Mouse (Mus musculus): ENCODE data around the gene Dlx1. TPM values are rescaled to one million over a fixed set of nuclear protein-coding genes. Genes with fewer than 3 reads are reported as not detected.

The Dlx1 gene
- polyA plus RNA-seq, 1 experiment from 2014 or later, result 155 TPM

Other genes starting within 250 kb of the Dlx1 start
- 67.2 and 80.6 TPM in 2 replicates for gene Slc25a12, start 160.4 kb upstream of the Dlx1 start, polyA plus RNA-seq (2014; fragmentation: Nextera tagmentation; extraction: Ambion mirVana)
- gene Hat1, start 139.2 kb upstream of the Dlx1 start, polyA plus RNA-seq (2014; fragmentation: Nextera tagmentation; extraction: Ambion mirVana), result 89.0 and 96.6 TPM in 2 replicates
- gene Metap1d, start 74.8 kb upstream of the Dlx1 start, polyA plus RNA-seq (2014; fragmentation: Nextera tagmentation; extraction: Ambion mirVana), result 39.9 and 43.3 TPM in 2 replicates
- 44.8 and 51.2 TPM in 2 replicates for gene Dlx2, start 18.6 kb downstream of the Dlx1 start, polyA plus RNA-seq (2014; fragmentation: Nextera tagmentation; extraction: Ambion mirVana)
- gene Itga6, start 217.5 kb downstream of the Dlx1 start, polyA plus RNA-seq (2014; fragmentation: Nextera tagmentation; extraction: Ambion mirVana), result 25.0 and 27.7 TPM in 2 replicates

Data from forebrain, embryonic 14.5 days (tissue).